10 mouse cellular contexts compared by ENCODE assay signal in the genomic region with DNA sequence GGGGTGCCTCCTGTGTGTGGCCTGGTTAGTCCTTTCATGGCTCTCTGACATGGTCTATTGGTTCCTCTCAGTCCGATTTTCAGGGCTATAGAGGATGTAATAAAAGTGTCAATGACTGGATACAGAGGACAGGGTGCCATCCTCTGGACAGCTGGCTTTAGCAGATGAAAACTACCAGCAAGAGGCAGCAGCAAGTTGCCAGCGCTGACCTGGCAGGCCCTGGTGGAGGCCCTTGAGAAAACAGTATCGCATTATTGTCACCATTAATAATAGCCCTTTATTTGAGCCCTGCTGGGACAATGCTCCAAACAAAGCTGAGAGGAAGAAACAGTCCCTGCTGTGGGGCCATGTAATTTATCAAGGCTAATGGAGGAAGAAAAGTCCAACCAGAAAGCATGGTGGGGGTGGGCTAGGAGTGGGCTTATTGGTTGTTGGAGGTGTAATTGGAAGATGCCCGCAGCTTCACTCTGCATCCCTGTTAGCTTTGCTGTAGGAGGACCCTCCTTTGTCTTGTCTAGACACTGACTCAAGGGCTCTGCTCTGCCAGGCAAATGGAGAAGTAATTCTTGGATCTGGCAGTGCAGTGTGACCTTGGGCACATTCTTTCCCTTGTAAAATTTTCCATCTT.
A peak's percentile ranks its signal among the peaks of the same experiment; 100 is the strongest.
DNase-seq lines count a peak whose midpoint lies in the region; ATAC-seq lines count a peak whose summit lies in the region.
"Had no signal": no experiment of that assay in that cellular context is flagged by ENCODE, and none has a peak within 500 bp of the region (broad histone marks: within the 10 kb centered on the region; RNA-seq: fewer than 3 reads in every experiment).

No protein-coding gene starts in this region.

- H3K27ac ChIP-seq in forebrain, embryonic 13.5 days: no peak overlapping the region
- H3K27ac ChIP-seq: stomach, embryonic 15.5 days had no signal

- peak; percentile 64 for ATAC-seq in frontal cortex, adult (ENCODE audit: low TSS enrichment)
- peak; percentile 62 for ATAC-seq in forebrain, embryonic 13.5 days

- H3K9me3 ChIP-seq in forebrain, embryonic 13.5 days (replicated peaks): no peaks in the 10 kb centered on the region
- H3K9me3 ChIP-seq: stomach, embryonic 15.5 days had no signal

- no peak for DNase-seq in frontal cortex, postnatal 14 days (ENCODE audit: low spot score in 2 of 2)
- peak; percentile 59 for DNase-seq in Muller cell, postnatal 12 days (ENCODE audit: inconsistent ontology term)
- peak; percentile 71 for DNase-seq in layer of hippocampus, adult 9-11 months
- DNase-seq in urinary bladder, adult 18-20 months (ENCODE audit: low spot score in 2 of 2): no peak
- no peak for DNase-seq in MN1 (ENCODE audit: low spot score)
- DNase-seq in lung, postnatal 14 days: no peak

- peaks cover 30% of the 10 kb centered on the region for H3K4me1 ChIP-seq in forebrain, embryonic 13.5 days
- H3K4me1 ChIP-seq: stomach, embryonic 15.5 days had no signal

- no peaks in the 10 kb centered on the region for H3K36me3 ChIP-seq in forebrain, embryonic 13.5 days (ENCODE audit: poor library complexity, severe bottlenecking)
- H3K36me3 ChIP-seq: stomach, embryonic 15.5 days had no signal

- H3K9ac ChIP-seq in forebrain, embryonic 13.5 days: 0 out of 2 replicates have a peak overlapping the region, but pooled peaks have one; percentile 23
- H3K9ac ChIP-seq: stomach, embryonic 15.5 days had no signal

- H3K4me3 ChIP-seq in forebrain, embryonic 13.5 days: no peak overlapping the region
- H3K4me3 ChIP-seq: stomach, embryonic 15.5 days had no signal

- H3K27me3 ChIP-seq in forebrain, embryonic 13.5 days: no peaks in the 10 kb centered on the region
- H3K27me3 ChIP-seq: CH12.LX; stomach, embryonic 15.5 days had no signal

- 19% methylated on average over 4 of the region's 4 CpGs for WGBS in forebrain, embryonic 13.5 days

- H3K4me2 ChIP-seq in forebrain, embryonic 13.5 days: no peak overlapping the region
- H3K4me2 ChIP-seq: stomach, embryonic 15.5 days had no signal

Comparison
In these comparisons a context has a peak if more than half of its experiments do, and no peak if none do; other contexts are left out.
1. DNase-seq: peak in Muller cell, postnatal 12 days (single experiment) and layer of hippocampus, adult 9-11 months (single experiment); none in frontal cortex, postnatal 14 days (0 of 2), urinary bladder, adult 18-20 months (0 of 2), MN1 (single experiment) and lung, postnatal 14 days (single experiment).